Mouse (Mus musculus) hindbrain, embryonic 11.5 days (tissue): ENCODE measurements around the gene Dot1l. TPM values are rescaled to one million over a fixed set of nuclear protein-coding genes. Genes with fewer than 3 reads are reported as not detected.
A peak's percentile ranks its signal among the peaks of the same experiment; 100 is the strongest.

Experiments used
- ATAC-seq: fragments of 200-750 bp; cut with Nextera tagmentation; 2 replicates; pipeline ENCODE4 v1.8.0; 2017; ENCODE audit warnings: mild to moderate bottlenecking, moderate TSS enrichment, moderate library complexity; ENCODE audit not compliant: low FRiP score
- DNase-seq: peaks from one replicate; pipeline ENCODE4 v3.0.0-alpha.2; 2015; ENCODE audit warnings: low spot score
- H3K27ac ChIP-seq: fragments of 300-500 bp; sonication (generic); 2 replicates; pipeline ENCODE4 v1.5.1; 2014; ENCODE audit warnings: mild to moderate bottlenecking, low read depth, low read length
- H3K27me3 ChIP-seq: fragments of 300-500 bp; sonication (generic); 2 replicates; pipeline ENCODE4 v1.6.1; 2014; ENCODE audit warnings: mild to moderate bottlenecking, low read length, moderate library complexity, mixed read lengths; ENCODE audit not compliant: control insufficient read depth, insufficient read depth
- H3K36me3 ChIP-seq: fragments of 300-500 bp; sonication (generic); 2 replicates; pipeline ENCODE4 v1.6.1; 2014; ENCODE audit warnings: mild to moderate bottlenecking, low read length, moderate library complexity, mixed read lengths; ENCODE audit not compliant: control insufficient read depth, insufficient read depth
- H3K4me1 ChIP-seq: fragments of 300-500 bp; sonication (generic); replicated peaks from 2 replicates; pipeline ENCODE4 v1.6.1; 2014; ENCODE audit warnings: low read length, mixed read lengths; ENCODE audit not compliant: control insufficient read depth, insufficient read depth
- H3K4me2 ChIP-seq: fragments of 300-500 bp; sonication (generic); replicated peaks from 2 replicates; pipeline ENCODE4 v1.6.1; 2014; ENCODE audit warnings: mild to moderate bottlenecking, low read depth, low read length
- H3K4me3 ChIP-seq: fragments of 300-500 bp; sonication (generic); 2 replicates; pipeline ENCODE4 v1.5.1; 2014; ENCODE audit warnings: low read depth, low read length
- H3K9ac ChIP-seq: fragments of 300-500 bp; sonication (generic); 2 replicates; pipeline ENCODE4 v1.6.1; 2014; ENCODE audit warnings: low read depth, low read length
- H3K9me3 ChIP-seq: fragments of 300-500 bp; sonication (generic); 2 replicates; pipeline ENCODE4 v1.6.1; 2016; ENCODE audit warnings: low read length; ENCODE audit not compliant: control insufficient read depth
- WGBS: fragments of 180-500 bp; shearing (Covaris S2); extraction: QIAGEN DNeasy Blood & Tissue Kit; methylation state at CpG from one replicate; pipeline ENCODE4 v1.1.7; 2014; 5-methylcytosine and 5-hydroxymethylcytosine counted together
- polyA plus RNA-seq: library from polyadenylated mRNA; unstranded; fragments of >200 nt; fragmentation: Nextera tagmentation; extraction: Ambion mirVana; gene quantifications from 2 replicates; pipeline ENCODE4 v1.2.1, GENCODE M21; 2014

The Dot1l gene
- polyA plus RNA-seq, 1 experiment from 2014 or later: 25.1 TPM

GRCm38 (mm10) chr10:80763502-80763901, 8.5 kb downstream of the Dot1l start:
- Histone ChIP-seq H3K4me1 (no peaks in the 10 kb centered on the region), H3K27me3 (no peaks in the 10 kb centered on the region), H3K4me3 (no peak overlapping the region), H3K9ac (no peak overlapping the region), H3K36me3 (no peaks in the 10 kb centered on the region), H3K4me2 (no peak overlapping the region), H3K9me3 (no peaks in the 10 kb centered on the region), H3K27ac (no peak overlapping the region)
- WGBS: 100% methylated on average over 2 of the region's 2 CpGs
- DNase-seq (no peak), ATAC-seq (no peak)

- Histone ChIP-seq H3K27me3 (no peaks in the 10 kb centered on the region), H3K4me2 (no peak overlapping the region), H3K4me3 (no peak overlapping the region), H3K36me3 (0 out of 2 replicates have a peak, but pooled peaks cover 3% of the 10 kb centered on the region), H3K4me1 (no peaks in the 10 kb centered on the region), H3K9me3 (no peaks in the 10 kb centered on the region), H3K27ac (no peak overlapping the region), H3K9ac (no peak overlapping the region)
- ATAC-seq (no peak), DNase-seq (no peak)
- WGBS: 83% methylated on average over 2 of the region's 2 CpGs
These were observed 10.7 kb downstream of the Dot1l start for GRCm38 (mm10) chr10:80765746-80766145.

GRCm38 (mm10) chr10:80766161-80766815, 11.3 kb downstream of the Dot1l start:
- no peaks in the 10 kb centered on the region for H3K4me1 ChIP-seq
- WGBS: 75% methylated on average over 10 of the region's 10 CpGs
- H3K36me3 ChIP-seq: 0 out of 2 replicates have a peak, but pooled peaks cover 6% of the 10 kb centered on the region
- no peak overlapping the region for H3K4me3 ChIP-seq
- no peaks in the 10 kb centered on the region for H3K9me3 ChIP-seq
- no peaks in the 10 kb centered on the region for H3K27me3 ChIP-seq
- H3K4me2 ChIP-seq: no peak overlapping the region
- no peak for DNase-seq
- H3K9ac ChIP-seq: no peak overlapping the region
- H3K27ac ChIP-seq: no peak overlapping the region
- no peak for ATAC-seq

GRCm38 (mm10) chr10:80768365-80768764, 13.4 kb downstream of the Dot1l start:
- H3K27me3 ChIP-seq: no peaks in the 10 kb centered on the region
- DNase-seq: no peak
- 87% methylated on average over 6 of the region's 6 CpGs for WGBS
- no peak overlapping the region for H3K27ac ChIP-seq
- no peaks in the 10 kb centered on the region for H3K4me1 ChIP-seq
- H3K9ac ChIP-seq: no peak overlapping the region
- ATAC-seq: no peak
- H3K4me3 ChIP-seq: no peak overlapping the region
- H3K36me3 ChIP-seq: 0 out of 2 replicates have a peak, but pooled peaks cover 8% of the 10 kb centered on the region
- no peak overlapping the region for H3K4me2 ChIP-seq
- H3K9me3 ChIP-seq: no peaks in the 10 kb centered on the region

- H3K9me3 ChIP-seq: no peaks in the 10 kb centered on the region
- 88% methylated on average over 5 of the region's 5 CpGs for WGBS
- no peaks in the 10 kb centered on the region for H3K27me3 ChIP-seq
- ATAC-seq (no peak), DNase-seq (no peak)
- no peak overlapping the region for H3K9ac ChIP-seq
- no peak overlapping the region for H3K4me3 ChIP-seq
- H3K36me3 ChIP-seq: peaks cover 11% of the 10 kb centered on the region; the same call in 1 of the 2 replicates
- no peak overlapping the region for H3K27ac ChIP-seq
- no peaks in the 10 kb centered on the region for H3K4me1 ChIP-seq
- no peak overlapping the region for H3K4me2 ChIP-seq
These were observed 18.8 kb downstream of the Dot1l start for GRCm38 (mm10) chr10:80773816-80774215.

GRCm38 (mm10) chr10:80774549-80774948, 19.5 kb downstream of the Dot1l start:
- DNase-seq (peak; percentile 82), ATAC-seq (peak; percentile 22; the same call in 1 of the 2 replicates)
- H3K27me3 ChIP-seq: no peaks in the 10 kb centered on the region
- no peak overlapping the region for H3K4me2 ChIP-seq
- 62% methylated on average over 2 of the region's 2 CpGs for WGBS
- H3K9me3 ChIP-seq: no peaks in the 10 kb centered on the region
- H3K36me3 ChIP-seq: peaks cover 7% of the 10 kb centered on the region; the same call in 1 of the 2 replicates
- H3K9ac ChIP-seq: no peak overlapping the region
- H3K27ac ChIP-seq: no peak overlapping the region
- H3K4me3 ChIP-seq: no peak overlapping the region
- H3K4me1 ChIP-seq: no peaks in the 10 kb centered on the region

- WGBS: 92% methylated on average over 4 of the region's 4 CpGs
- peaks cover 7% of the 10 kb centered on the region; the same call in 1 of the 2 replicates for H3K36me3 ChIP-seq
These were observed 20.0 kb downstream of the Dot1l start for GRCm38 (mm10) chr10:80774981-80775380.

GRCm38 (mm10) chr10:80775731-80776130, 20.7 kb downstream of the Dot1l start:
- Histone ChIP-seq H3K27ac (no peak overlapping the region), H3K9me3 (no peaks in the 10 kb centered on the region), H3K4me2 (no peak overlapping the region), H3K9ac (no peak overlapping the region), H3K27me3 (no peaks in the 10 kb centered on the region), H3K36me3 (peaks cover 7% of the 10 kb centered on the region; the same call in 1 of the 2 replicates), H3K4me3 (no peak overlapping the region), H3K4me1 (no peaks in the 10 kb centered on the region)
- no peak for ATAC-seq
- no peak for DNase-seq
- 91% methylated on average over 4 of the region's 4 CpGs for WGBS

More at GRCm38 (mm10) chr10:80774981-80775380, 20.0 kb downstream of the Dot1l start:
- Histone ChIP-seq H3K9ac (no peak overlapping the region), H3K9me3 (no peaks in the 10 kb centered on the region), H3K27ac (no peak overlapping the region), H3K4me2 (no peak overlapping the region), H3K4me3 (no peak overlapping the region), H3K27me3 (no peaks in the 10 kb centered on the region), H3K4me1 (no peaks in the 10 kb centered on the region)
- ATAC-seq (no peak), DNase-seq (no peak)

- Histone ChIP-seq H3K4me3 (no peak overlapping the region), H3K9ac (no peak overlapping the region), H3K27ac (no peak overlapping the region), H3K36me3 (peaks cover 3% of the 10 kb centered on the region), H3K27me3 (no peaks in the 10 kb centered on the region), H3K4me2 (no peak overlapping the region), H3K4me1 (no peaks in the 10 kb centered on the region), H3K9me3 (no peaks in the 10 kb centered on the region)
- ATAC-seq (no peak), DNase-seq (no peak)
- WGBS: 88% methylated on average over 6 of the region's 6 CpGs
These were observed 21.4 kb downstream of the Dot1l start for GRCm38 (mm10) chr10:80776358-80776869.
